Mouse (Mus musculus) gastrocnemius, postnatal 36 days (tissue): ENCODE results near the gene Fsd2. TPM values are rescaled to one million over a fixed set of nuclear protein-coding genes. Genes with fewer than 3 reads are reported as not detected.

Source experiments
- DNase-seq, 2 experiments: peaks; one replicate each; pipeline ENCODE4 v3.0.0; 2022
- intact Hi-C: fragments of 180-260 bp; cut with DNase I; formaldehyde crosslinking; loops from one replicate; pipeline ENCODE4 v1.15.1; 2025
- long read RNA-seq, 2 experiments: library from polyadenylated mRNA; stranded (forward); transcript quantifications; one replicate each; pipeline ENCODE4 v2.0.0; 2021
- total RNA-seq, 2 experiments: library from RNA; stranded (reverse); gene quantifications; 2 replicates each; pipeline ENCODE4 v1.2.3; 2021

Gene Fsd2
- 100 to 1,000 TPM; 283 to 325 TPM for total RNA-seq
- long read RNA-seq, experiment 1, transcript Fsd2-201 (13 exons, 3,985 nt) = major isoform, 34 of 144 reads
- long read RNA-seq, experiment 1, partial matches to known transcripts = 11 of 144 reads
- long read RNA-seq, experiment 1, other reads (novel, unspliced or antisense) = 99 of 144 reads
- long read RNA-seq, experiment 2, transcript Fsd2-201 (13 exons, 3,985 nt) = major isoform, 47 of 139 reads
- long read RNA-seq, experiment 2, partial matches to known transcripts = 17 of 139 reads
- long read RNA-seq, experiment 2, other reads (novel, unspliced or antisense) = 75 of 139 reads

DNA sequence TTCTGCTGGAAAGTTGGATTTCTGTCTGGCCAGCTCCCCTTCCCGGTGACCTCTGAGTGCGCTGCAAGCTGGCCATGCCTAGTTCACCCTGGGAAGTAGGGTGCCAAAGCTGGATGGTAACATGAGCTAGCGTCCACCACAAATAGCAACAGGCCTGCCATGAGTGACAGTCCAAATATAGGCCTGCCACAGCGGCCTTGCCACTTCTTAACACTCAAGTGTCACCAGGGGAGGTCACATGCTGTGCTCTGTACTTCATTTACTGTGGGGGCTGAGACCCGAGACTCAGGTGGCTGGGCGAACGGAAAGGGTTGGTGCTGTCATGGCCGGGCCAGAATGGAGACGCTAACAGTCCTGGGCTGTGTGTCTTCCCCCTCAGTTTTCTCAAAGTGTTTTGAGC, at the start of gene Fsd2:
Gene Fsd2 (minus strand): TSS at position 53 of the 400 bp plus-strand sequence.
- peak in 1 of 2 experiments; percentile 45 for DNase-seq
- intact Hi-C loops = loop anchor here (10.0 kb wide), 1 partner anchor 112 kb away; the partner anchor contains the start of gene Cpeb1

- no peak for DNase-seq
- intact Hi-C loops = no loop called here
These were observed 48.3 kb upstream of the Fsd2 start for GRCm38 (mm10) chr7:81615031-81615430.

GRCm38 (mm10) chr7:81612856-81613635, 46.3 kb upstream of the Fsd2 start:
- no peak for DNase-seq
- intact Hi-C loops = no loop called here

DNA sequence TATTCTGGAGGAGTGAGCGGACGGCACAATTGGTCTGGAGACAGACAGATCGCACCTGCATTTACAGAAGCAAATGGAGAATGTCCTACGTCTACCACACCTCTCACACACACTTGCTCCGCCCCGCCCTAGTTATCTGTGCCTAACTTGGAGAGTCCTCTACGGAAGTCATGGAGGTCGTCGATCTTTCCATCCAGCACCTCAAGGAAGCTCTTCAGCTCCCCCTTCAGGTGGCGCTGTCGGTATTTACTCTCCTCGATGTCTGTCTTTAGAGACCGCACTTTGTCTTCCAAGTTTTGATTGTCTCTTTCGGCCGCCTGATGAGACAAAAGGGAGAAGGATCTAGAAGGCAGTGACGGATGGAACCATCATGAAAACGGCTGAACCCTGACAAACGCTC, 43.4 kb upstream of the Fsd2 start:
- DNase-seq = peak in 1 of 2 experiments; percentile 21
- intact Hi-C loops = no loop called here

GRCm38 (mm10) chr7:81606452-81606851, 39.7 kb upstream of the Fsd2 start:
- intact Hi-C loops = no loop called here
- DNase-seq = no peak

GRCm38 (mm10) chr7:81605489-81605888, 38.7 kb upstream of the Fsd2 start:
- no peak for DNase-seq
- intact Hi-C loops = no loop called here

- intact Hi-C loops = no loop called here
- DNase-seq = no peak
These were observed 38.2 kb upstream of the Fsd2 start for GRCm38 (mm10) chr7:81604991-81605390.

DNA sequence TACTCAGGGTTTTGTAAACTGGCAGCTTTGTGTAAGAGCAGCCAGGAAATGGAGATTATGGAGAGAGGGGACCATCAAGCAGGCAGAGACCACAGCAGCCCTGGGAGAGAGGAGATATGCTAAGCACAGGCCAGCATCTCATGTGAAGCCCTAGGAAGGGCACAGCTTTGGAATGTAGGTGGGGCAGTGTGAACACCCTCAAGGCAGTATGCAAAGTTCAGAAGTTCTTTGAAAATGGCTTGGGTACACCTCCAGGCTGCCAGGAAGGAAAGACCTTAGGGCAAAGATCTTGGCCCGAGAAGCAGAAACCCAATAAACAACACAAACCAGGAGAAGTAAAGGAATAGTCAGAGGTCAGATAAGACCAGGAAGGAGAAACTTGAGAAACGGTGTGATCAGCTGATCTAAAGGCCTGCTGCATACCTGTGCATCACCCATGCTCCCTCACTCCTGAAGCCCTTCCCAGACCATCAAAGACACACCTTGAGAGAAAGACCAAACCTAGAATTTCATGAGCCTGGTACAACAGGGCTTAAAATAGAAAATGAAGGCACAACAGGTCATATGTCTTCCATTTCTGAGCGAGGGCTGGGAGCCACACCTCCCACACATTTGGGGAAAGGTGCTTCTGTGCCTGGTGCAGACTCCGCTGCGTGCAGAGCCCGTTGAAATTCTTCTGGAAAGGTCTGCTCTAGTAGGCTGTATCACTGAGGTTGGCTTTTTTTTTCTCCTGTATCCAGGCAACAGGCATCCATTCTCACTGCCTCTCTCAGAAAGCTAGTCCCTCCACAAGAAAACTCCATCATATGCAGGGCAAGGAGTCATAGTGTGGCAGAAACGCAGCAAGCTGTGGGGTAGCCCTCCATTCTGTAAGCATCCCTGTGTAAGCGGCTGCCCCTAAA, 32.9 kb upstream of the Fsd2 start:
- DNase-seq = peak in 1 of 2 experiments; percentile 8
- intact Hi-C loops = no loop called here

- intact Hi-C loops = no loop called here
- no peak for DNase-seq
These were observed 30.9 kb upstream of the Fsd2 start for GRCm38 (mm10) chr7:81597660-81598059.

- peak in 1 of 2 experiments; percentile 6 for DNase-seq
- intact Hi-C loops = no loop called here
These were observed 29.3 kb upstream of the Fsd2 start for GRCm38 (mm10) chr7:81596086-81596485.

DNA sequence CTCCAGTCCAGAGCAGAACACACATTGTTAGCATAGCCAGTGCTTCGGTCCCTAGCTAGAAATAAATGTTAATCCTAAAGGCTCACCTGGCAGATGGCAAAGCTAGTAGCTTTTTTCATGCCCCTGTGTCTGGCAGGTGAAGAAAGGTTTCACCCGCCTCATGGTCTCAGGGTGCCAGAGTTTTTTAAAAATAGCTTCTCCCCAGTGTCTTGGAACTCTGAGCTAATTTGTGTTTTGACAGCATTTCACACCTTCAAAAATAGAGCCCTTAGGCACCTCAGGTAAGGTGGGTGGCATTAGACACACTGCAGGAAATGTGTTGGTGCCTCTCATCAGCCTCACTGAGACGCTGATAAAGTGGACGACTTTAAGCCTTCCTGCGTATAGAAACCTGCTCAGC, 28.3 kb upstream of the Fsd2 start:
- intact Hi-C loops = no loop called here
- peak in 1 of 2 experiments; percentile 10 for DNase-seq

GRCm38 (mm10) chr7:81593387-81593786, 26.6 kb upstream of the Fsd2 start:
- intact Hi-C loops = no loop called here
- peak in 1 of 2 experiments; percentile 8 for DNase-seq

DNA sequence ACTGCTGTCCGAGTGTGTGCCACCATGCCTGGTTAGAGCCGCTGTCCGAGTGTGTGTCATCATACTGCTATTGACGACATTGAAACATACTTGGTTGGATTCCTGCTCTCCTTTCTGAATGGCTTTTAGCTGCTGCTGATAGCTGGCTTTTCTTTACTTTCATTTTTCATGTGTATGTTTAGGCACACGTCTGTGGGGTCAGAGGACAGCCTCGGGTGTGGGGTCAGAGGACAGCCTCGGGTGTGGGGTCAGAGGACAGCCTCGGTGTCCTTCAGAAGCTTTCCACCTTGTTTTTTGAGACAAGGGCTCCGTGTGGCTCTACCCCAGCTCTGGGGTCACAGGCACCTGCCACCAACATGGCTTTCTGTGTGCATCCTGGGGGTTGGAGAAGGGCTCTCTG, 25.9 kb upstream of the Fsd2 start:
- DNase-seq = no peak
- intact Hi-C loops = no loop called here

DNA sequence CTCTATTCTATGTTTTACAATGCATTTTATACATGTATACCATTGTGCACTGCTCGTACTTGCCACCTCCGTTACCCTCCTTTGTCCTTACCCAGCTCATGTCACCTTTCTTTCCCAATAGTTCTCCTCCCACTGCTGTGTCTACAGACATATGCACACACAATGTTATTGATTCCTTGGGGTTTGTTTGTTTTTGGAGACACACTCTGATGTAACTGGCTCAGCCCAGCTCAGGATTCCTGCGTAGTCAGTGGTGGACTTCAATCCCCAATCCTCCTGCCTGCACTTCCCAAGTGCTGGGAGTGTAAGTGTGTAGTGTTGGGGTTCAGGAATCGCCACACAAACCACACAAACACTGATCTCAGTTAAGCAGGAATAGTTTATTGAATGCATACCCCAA, 20.5 kb upstream of the Fsd2 start:
- intact Hi-C loops = no loop called here

DNA sequence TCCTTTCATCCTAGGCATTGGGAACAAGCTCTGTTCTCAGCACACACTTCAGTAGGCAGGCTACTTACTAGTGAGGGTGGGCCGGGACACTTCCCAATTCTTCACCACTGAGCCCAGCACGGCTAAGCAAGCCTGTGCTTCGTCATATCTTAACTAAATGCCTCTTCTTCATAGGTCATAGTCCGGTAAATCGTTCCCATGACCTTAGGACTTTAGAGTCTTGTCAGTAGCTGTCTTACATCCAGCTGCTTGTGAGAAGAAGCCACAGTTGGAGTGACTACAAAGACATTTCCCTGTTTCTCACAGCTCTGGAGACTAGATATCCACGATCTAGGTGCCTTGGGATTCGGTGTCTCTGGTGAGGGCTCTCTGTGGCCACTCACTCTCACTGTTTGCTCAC, 18.6 kb upstream of the Fsd2 start:
- DNase-seq = no peak
- intact Hi-C loops = no loop called here

More for the DNA sequence above, 20.5 kb upstream of the Fsd2 start:
- no peak for DNase-seq

GRCm38 (mm10) chr7:81583512-81583911, 16.8 kb upstream of the Fsd2 start:
- DNase-seq = no peak
- intact Hi-C loops = no loop called here

GRCm38 (mm10) chr7:81579312-81579711, 12.6 kb upstream of the Fsd2 start:
- intact Hi-C loops = no loop called here
- DNase-seq = no peak

DNA sequence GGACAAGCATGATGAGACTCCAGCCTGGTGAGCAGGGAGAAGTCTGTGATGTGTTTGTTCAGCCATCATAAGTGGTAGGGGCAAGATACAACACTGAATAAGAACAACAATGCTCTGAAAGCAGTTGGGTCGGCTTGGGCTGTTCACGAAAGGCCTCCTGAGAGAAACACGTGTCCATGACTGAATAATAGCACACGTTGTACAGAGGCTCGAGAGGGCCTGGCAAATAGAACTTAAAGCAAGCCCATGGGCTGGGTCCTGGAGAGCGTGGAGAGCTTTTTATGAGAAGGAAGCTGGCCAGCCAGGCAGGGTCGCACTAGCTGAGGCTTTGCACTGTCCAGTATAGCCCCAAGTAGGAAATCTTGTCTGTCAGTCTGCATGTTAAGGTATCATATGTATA, 11.7 kb upstream of the Fsd2 start:
- no peak for DNase-seq
- intact Hi-C loops = no loop called here

DNA sequence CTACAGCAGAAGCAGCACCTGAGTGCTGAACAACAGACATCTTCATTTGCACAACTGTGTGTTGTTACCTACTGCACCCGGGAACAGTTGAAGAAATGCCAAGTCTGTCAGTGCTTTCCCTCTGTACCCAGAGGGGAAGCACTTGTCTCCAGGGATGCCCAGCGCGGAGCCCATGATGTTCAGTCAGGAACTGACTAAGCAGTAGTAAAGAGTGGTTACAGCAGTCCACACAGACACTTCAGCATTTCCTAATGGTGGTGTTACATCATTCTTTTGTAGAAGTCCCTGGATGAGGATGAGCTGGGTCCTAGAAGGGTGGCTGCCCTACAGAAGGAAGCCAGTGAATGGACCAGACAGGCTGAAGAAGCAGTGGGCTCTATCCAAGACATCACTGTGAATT, 11.1 kb upstream of the Fsd2 start:
- intact Hi-C loops = no loop called here
- DNase-seq = no peak

- no peak for DNase-seq
- intact Hi-C loops = no loop called here
These were observed 8.9 kb upstream of the Fsd2 start for GRCm38 (mm10) chr7:81575606-81576005.

DNA sequence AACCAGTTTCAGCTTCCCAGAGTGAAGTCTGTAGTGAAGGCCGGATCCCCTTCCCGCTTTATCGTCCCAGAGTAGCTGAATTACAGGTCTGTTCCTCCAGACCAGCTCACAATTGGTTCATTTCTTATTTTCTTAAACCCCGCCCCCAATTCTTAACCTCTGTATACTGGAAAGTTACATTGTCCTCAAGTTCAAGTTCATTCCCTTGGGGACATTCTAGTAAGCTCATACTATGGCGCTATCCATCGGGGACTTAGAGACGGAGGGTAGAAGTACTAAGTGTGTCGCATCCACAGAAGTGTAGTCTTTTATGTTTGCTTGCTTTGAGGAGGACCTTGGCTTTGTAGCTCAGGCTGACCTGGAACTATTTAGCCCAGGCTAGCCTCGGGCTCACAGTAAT, 7.1 kb upstream of the Fsd2 start:
- intact Hi-C loops = no loop called here

More for the DNA sequence above, 7.1 kb upstream of the Fsd2 start:
- DNase-seq = no peak
